Mouse (Mus musculus): ENCODE results near the gene Hmga2. TPM values are rescaled to one million over a fixed set of nuclear protein-coding genes. Genes with fewer than 3 reads are reported as not detected.

Gene Hmga2
- polyA plus RNA-seq (2017; shearing (Covaris generic)) = under 1 TPM in 2 of 3 experiments, not detected in 1; 0.16 to 0.59 TPM

GRCm38 (mm10) chr10:120475601-120476515 is at the start of gene Hmga2:
Hmga2 (minus strand) TSS chr10:120476469.
- no peak for ATAC-seq

GRCm38 (mm10) chr10:120522959-120523358 is 46.7 kb upstream of the Hmga2 start:
- ATAC-seq = no peak

GRCm38 (mm10) chr10:120521912-120522575 is 45.8 kb upstream of the Hmga2 start:
- no peak for ATAC-seq

- ATAC-seq = no peak
Observed at GRCm38 (mm10) chr10:120516311-120516710, 40.0 kb upstream of the Hmga2 start.

- no peak for ATAC-seq
Observed at GRCm38 (mm10) chr10:120513721-120514120, 37.5 kb upstream of the Hmga2 start.

GRCm38 (mm10) chr10:120512946-120513345 is 36.7 kb upstream of the Hmga2 start:
- no peak for ATAC-seq

GRCm38 (mm10) chr10:120512121-120512520 is 35.9 kb upstream of the Hmga2 start:
- no peak for ATAC-seq

GRCm38 (mm10) chr10:120503959-120504358 is 27.7 kb upstream of the Hmga2 start:
- no peak for ATAC-seq

GRCm38 (mm10) chr10:120500794-120501193 is 24.5 kb upstream of the Hmga2 start:
- no peak for ATAC-seq

- ATAC-seq = no peak
Observed at GRCm38 (mm10) chr10:120498086-120498485, 21.8 kb upstream of the Hmga2 start.

- no peak for ATAC-seq
Observed at GRCm38 (mm10) chr10:120494653-120495052, 18.4 kb upstream of the Hmga2 start.

GRCm38 (mm10) chr10:120491477-120491876 is 15.2 kb upstream of the Hmga2 start:
- no peak for ATAC-seq

- ATAC-seq = no peak
Observed at GRCm38 (mm10) chr10:120489611-120490010, 13.3 kb upstream of the Hmga2 start.

GRCm38 (mm10) chr10:120488526-120488925 is 12.3 kb upstream of the Hmga2 start:
- ATAC-seq = no peak

- no peak for ATAC-seq
Observed at GRCm38 (mm10) chr10:120487881-120488280, 11.6 kb upstream of the Hmga2 start.

- no peak for ATAC-seq
Observed at GRCm38 (mm10) chr10:120485461-120485860, 9.2 kb upstream of the Hmga2 start.

- no peak for ATAC-seq
Observed at GRCm38 (mm10) chr10:120484144-120484543, 7.9 kb upstream of the Hmga2 start.

GRCm38 (mm10) chr10:120478164-120478563 is 1.9 kb upstream of the Hmga2 start:
- ATAC-seq = no peak

GRCm38 (mm10) chr10:120477501-120477900 is 1.2 kb upstream of the Hmga2 start:
- no peak for ATAC-seq

GRCm38 (mm10) chr10:120476516-120477336 is 457 bp upstream of the Hmga2 start:
- ATAC-seq = no peak

- no peak for ATAC-seq
Observed at GRCm38 (mm10) chr10:120475041-120475541, 1.2 kb downstream of the Hmga2 start.

- ATAC-seq = no peak
Observed at GRCm38 (mm10) chr10:120474301-120474700, 2.0 kb downstream of the Hmga2 start.

GRCm38 (mm10) chr10:120473218-120473617 is 3.1 kb downstream of the Hmga2 start:
- ATAC-seq = no peak

Data from inflammation-experienced regulatory T-cells, adult 6 months (primary cell).